Mouse (Mus musculus) ES-E14 (cell line): ENCODE data around the gene Fam222a.

Experiments
- CHD2 ChIP-seq: IDR thresholded peaks from 2 replicates; pipeline ENCODE4 v1.6.1; 2014; ENCODE audit warnings: mild to moderate bottlenecking, low read depth, low read length, inconsistent platforms
- HCFC1 ChIP-seq: IDR thresholded peaks from 2 replicates; pipeline ENCODE4 v1.6.1; 2012; ENCODE audit warnings: low read length, inconsistent platforms, borderline replicate concordance; ENCODE audit not compliant: insufficient read depth
- MAFK ChIP-seq: IDR thresholded peaks from 2 replicates; pipeline ENCODE4 v1.6.1; 2014; ENCODE audit warnings: mild to moderate bottlenecking, low read depth, low read length, inconsistent platforms; ENCODE audit not compliant: insufficient read depth
- ZC3H11A ChIP-seq: IDR thresholded peaks from 2 replicates; pipeline ENCODE4 v1.6.1; 2012; ENCODE audit warnings: low read depth, mild to moderate bottlenecking, inconsistent platforms, low read length, borderline replicate concordance
- ZNF384 ChIP-seq: IDR thresholded peaks from 2 replicates; pipeline ENCODE4 v1.6.1; 2012; ENCODE audit warnings: low read depth, low read length, inconsistent platforms

DNA sequence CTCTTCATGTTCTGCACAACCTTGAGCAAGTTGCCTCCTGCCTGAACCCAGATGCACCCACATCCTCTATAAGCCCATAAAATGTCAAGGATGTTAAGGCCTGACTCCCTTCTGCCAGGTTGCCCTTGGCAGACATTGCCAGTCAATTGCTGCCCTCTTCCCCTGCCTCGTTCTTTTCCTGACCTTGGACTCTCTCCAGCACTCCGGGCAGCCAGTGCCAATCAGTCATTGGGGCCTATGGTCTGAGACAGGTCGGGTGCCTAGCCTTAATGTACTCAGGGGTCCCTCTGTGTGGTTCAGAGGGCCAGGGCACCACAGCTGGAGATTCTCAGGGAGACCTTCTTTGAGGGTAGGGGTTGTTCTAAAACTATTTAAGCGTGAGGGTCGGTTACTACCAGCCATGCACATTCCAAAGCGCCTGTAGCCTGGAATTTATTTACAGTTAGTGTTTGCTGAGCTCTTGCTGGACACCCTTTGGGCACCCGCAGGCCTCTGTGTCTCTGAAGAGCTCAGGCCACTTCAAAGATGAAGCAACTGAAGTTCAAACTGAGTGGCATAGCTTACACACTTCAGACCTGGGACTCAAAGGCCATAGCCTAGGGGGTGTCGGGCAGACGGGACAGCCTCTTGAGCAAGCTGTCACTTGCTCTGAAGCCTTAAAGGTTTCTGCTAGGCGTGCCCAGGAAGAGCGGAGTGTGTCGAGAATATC, 6.3 kb downstream of the Fam222a start:
- TF ChIP-seq MAFK: no peak
- TF ChIP-seq ZC3H11A: no peak
- no peak for TF ChIP-seq HCFC1
- no peak for TF ChIP-seq CHD2
- TF ChIP-seq ZNF384: no peak
